Mouse (Mus musculus): ENCODE measurements around the gene Kcna10. TPM values are rescaled to one million over a fixed set of nuclear protein-coding genes. Genes with fewer than 3 reads are reported as not detected.

Gene Kcna10
- polyA plus RNA-seq, 1 experiment from 2014 or later: not detected

DNA sequence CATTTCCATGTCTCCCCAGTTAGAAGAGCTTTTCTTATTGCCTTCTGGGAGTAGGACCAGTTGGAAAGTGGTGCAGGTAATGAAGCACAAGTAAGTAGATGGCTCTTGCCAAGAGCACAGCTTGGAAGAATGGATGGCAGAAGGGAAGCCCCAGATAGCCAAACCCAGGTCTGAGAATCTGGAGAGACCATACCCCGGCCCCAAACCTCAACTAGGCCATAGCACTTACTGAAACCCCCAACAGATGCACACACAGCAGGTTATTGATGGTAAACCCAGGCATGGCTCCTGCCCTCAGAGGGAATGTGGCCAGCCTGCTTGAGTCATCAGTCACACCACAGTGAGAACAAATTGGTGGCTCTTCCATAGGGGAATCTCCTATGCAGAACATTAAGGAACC is 10.3 kb upstream of the Kcna10 start:
- no peaks in the 10 kb centered on the region for H3K27me3 ChIP-seq (ENCODE audit: low read depth, poor library complexity, severe bottlenecking)
- no peak for DNase-seq (ENCODE audit: low spot score)
- no peaks in the 10 kb centered on the region for H3K4me1 ChIP-seq
- no peaks in the 10 kb centered on the region for H3K9me3 ChIP-seq (replicated peaks)
- WGBS: 88% methylated on average over 1 of the region's 1 CpGs
- H3K27ac ChIP-seq (replicated peaks): no peak overlapping the region
- no peak overlapping the region for H3K4me3 ChIP-seq
- H3K36me3 ChIP-seq: no peaks in the 10 kb centered on the region

DNA sequence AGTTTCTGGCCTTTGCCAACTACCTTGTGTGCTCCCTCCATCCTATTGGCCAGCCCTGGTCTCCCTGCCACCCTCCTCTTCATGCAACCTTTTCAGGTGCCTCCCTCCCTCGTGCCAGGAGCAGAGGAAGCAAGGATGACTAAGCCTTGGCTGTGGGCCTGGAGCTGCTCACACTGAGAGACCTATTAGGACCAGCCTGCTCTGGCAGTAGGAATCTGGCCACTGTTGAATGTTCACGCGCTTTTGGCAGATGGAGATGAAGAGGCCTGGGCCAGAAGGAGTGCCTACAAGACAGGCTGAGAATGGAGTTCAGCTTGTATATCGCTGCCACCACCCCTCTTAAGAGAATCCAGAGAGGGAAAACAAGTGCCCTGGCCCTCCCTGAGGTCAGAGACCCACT is 7.4 kb upstream of the Kcna10 start:
- 80% methylated on average over 4 of the region's 4 CpGs for WGBS
- H3K27me3 ChIP-seq (ENCODE audit: low read depth, poor library complexity, severe bottlenecking): no peaks in the 10 kb centered on the region
- no peak overlapping the region for H3K27ac ChIP-seq (replicated peaks)
- no peak overlapping the region for H3K4me3 ChIP-seq
- no peaks in the 10 kb centered on the region for H3K36me3 ChIP-seq
- DNase-seq (ENCODE audit: low spot score): no peak
- no peaks in the 10 kb centered on the region for H3K4me1 ChIP-seq
- H3K9me3 ChIP-seq (replicated peaks): no peaks in the 10 kb centered on the region

DNA sequence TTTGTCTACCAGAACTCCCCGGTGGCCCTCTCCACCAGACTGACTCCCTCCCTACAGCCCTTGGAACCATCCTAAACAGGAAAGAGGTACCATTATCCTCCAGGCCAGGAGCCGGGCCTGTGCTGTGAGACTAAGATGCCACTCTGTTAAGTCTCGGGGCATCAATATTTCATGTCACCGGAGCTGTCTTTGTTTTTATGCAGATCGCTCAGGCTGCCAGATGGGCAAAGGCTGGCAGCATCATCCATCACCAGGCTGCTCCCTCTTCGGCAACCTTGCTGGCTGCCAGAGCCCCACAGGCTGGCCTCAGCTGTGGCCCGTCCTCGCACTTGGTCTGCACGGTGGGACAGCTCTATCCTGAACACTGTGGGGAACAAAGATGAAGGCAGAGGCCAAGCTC is 6.4 kb upstream of the Kcna10 start:
- 89% methylated on average over 9 of the region's 9 CpGs for WGBS
- no peaks in the 10 kb centered on the region for H3K4me1 ChIP-seq
- no peaks in the 10 kb centered on the region for H3K9me3 ChIP-seq (replicated peaks)
- no peaks in the 10 kb centered on the region for H3K27me3 ChIP-seq (ENCODE audit: low read depth, poor library complexity, severe bottlenecking)
- H3K4me3 ChIP-seq: no peak overlapping the region
- H3K36me3 ChIP-seq: no peaks in the 10 kb centered on the region
- H3K27ac ChIP-seq (replicated peaks): no peak overlapping the region
- DNase-seq (ENCODE audit: low spot score): no peak

DNA sequence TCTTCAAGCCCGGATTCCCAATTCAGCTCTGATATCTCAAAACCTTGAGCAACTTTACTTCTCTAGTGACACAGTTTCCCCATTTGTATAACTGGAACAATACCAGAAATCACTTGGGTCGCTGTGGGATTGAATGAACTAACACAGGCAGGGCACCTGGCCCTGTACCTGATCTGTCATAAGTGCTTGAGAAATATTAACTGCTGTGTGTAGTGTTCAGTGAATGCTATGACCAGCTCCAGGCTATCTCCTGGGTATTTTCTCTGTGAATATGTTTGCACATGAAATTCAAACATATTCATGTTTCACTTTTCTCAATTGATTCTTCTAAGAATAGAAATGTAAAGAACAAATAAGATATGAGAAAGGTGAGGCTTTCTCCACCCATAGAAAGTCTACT is 2.0 kb upstream of the Kcna10 start:
- Histone ChIP-seq H3K4me1 (no peaks in the 10 kb centered on the region), H3K27ac (replicated peaks) (no peak overlapping the region), H3K27me3 (ENCODE audit: low read depth, poor library complexity, severe bottlenecking) (no peaks in the 10 kb centered on the region), H3K36me3 (no peaks in the 10 kb centered on the region), H3K4me3 (no peak overlapping the region), H3K9me3 (replicated peaks) (no peaks in the 10 kb centered on the region)
- 82% methylated on average over 2 of the region's 2 CpGs for WGBS
- no peak for DNase-seq (ENCODE audit: low spot score)

DNA sequence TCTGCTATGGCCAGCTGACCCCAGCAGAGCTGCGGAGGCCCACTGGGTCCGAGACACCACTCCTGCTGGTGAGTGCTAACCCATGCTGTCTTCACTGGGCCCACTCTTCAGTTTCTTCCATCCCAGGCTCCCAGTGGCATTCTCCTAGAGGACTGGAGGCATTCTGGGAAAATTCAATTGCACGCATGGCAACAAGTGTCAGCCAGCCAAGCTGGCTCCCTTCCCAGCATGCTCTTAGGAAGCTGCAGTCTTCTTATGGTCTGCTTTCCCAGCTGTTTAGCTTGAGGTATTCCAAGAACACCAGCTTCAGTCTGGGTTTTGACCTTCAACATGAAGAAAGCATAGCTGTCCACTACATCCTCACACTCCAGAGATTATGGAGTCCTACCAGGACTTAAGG is 322 bp downstream of the Kcna10 start:
- WGBS: 87% methylated on average over 3 of the region's 3 CpGs
- no peaks in the 10 kb centered on the region for H3K27me3 ChIP-seq (ENCODE audit: low read depth, poor library complexity, severe bottlenecking)
- no peak overlapping the region for H3K27ac ChIP-seq (replicated peaks)
- no peak overlapping the region for H3K4me3 ChIP-seq
- H3K9me3 ChIP-seq (replicated peaks): no peaks in the 10 kb centered on the region
- no peaks in the 10 kb centered on the region for H3K4me1 ChIP-seq
- no peaks in the 10 kb centered on the region for H3K36me3 ChIP-seq
- DNase-seq (ENCODE audit: low spot score): no peak

DNA sequence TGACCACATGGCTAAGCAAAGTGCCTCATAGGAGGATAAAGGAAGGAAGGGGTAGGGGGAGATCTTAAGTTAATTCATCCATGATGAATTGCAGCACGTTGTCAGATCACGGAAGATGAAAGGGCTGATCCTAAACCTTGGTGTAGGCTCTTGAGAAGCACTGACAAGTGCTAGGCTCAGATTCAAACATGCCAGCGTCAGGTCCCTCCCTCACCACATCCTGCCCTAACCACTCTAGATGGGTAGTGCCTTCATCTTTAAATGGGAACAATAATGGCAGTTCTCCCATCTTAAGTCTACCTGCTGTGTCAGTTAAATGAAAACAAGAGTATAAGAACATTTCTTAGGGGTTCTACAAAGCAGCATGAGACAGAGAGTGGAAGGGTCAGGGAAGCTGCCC is 2.7 kb downstream of the Kcna10 start:
- WGBS: 85% methylated on average over 3 of the region's 3 CpGs
- no peak overlapping the region for H3K27ac ChIP-seq (replicated peaks)

DNA sequence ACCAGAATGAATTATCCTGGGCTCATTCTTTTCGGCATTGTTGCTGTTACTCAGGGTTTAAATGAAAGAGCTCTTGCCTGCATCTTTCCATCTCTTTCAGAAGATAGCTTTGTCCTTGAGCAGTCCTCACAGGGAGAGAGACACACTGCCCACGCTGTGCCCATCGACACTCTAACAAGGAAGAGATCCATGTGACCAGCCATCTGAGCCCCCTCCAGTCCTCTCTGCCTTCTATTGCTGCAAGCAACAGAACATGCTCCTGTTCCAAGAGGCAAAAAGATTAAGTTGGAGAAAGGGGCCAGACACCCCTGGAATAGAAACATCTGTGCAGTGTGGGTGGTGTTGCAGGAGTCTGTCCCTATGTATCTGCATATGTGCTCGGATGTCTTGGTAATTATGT is 4.2 kb downstream of the Kcna10 start:
- Histone ChIP-seq H3K4me1 (no peaks in the 10 kb centered on the region), H3K27ac (replicated peaks) (no peak overlapping the region), H3K9me3 (replicated peaks) (no peaks in the 10 kb centered on the region), H3K36me3 (no peaks in the 10 kb centered on the region), H3K27me3 (ENCODE audit: low read depth, poor library complexity, severe bottlenecking) (no peaks in the 10 kb centered on the region), H3K4me3 (no peak overlapping the region)
- 81% methylated on average over 4 of the region's 4 CpGs for WGBS
- DNase-seq (ENCODE audit: low spot score): no peak

More for the DNA sequence above, 2.7 kb downstream of the Kcna10 start:
- Histone ChIP-seq H3K9me3 (replicated peaks) (no peaks in the 10 kb centered on the region), H3K4me1 (no peaks in the 10 kb centered on the region), H3K36me3 (no peaks in the 10 kb centered on the region), H3K4me3 (no peak overlapping the region), H3K27me3 (ENCODE audit: low read depth, poor library complexity, severe bottlenecking) (no peaks in the 10 kb centered on the region)
- no peak for DNase-seq (ENCODE audit: low spot score)

DNA sequence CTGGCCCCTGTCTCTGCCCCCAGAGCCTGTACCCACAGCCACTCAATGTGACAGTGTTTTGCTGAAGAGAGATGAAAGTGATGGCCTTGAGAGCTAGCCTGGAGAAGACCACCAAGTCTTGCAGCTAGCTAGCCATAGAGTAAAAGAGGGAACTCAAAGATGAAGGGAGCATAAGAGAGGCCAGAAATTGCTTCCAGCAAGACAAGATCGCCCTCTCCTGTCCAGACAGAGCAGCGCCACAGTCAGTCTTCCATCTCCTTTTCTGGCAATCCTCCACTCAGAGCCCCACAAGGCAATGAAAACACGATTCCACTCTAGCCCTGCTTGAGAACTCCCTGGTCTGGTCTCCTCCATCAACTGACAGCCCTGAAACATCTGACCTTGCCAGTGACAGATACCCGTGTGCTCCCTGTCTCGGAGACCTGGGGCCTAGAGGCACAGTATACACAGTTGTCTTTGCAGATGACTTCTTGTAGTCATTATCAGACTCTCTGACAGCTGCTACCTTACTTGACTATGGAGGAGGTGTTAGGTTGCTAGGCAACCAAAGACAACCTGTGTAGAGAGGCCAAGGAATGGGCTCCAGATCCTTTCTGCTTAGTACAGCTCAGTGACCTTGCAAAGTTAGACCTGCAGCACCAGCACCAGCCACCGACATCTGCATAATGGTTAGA is 5.5 kb downstream of the Kcna10 start:
- H3K27me3 ChIP-seq (ENCODE audit: low read depth, poor library complexity, severe bottlenecking): no peaks in the 10 kb centered on the region
- DNase-seq (ENCODE audit: low spot score): peak; percentile 30
- H3K4me1 ChIP-seq: no peaks in the 10 kb centered on the region
- H3K9me3 ChIP-seq (replicated peaks): no peaks in the 10 kb centered on the region
- no peaks in the 10 kb centered on the region for H3K36me3 ChIP-seq
- 47% methylated on average over 6 of the region's 6 CpGs for WGBS
- no peak overlapping the region for H3K27ac ChIP-seq (replicated peaks)
- no peak overlapping the region for H3K4me3 ChIP-seq

DNA sequence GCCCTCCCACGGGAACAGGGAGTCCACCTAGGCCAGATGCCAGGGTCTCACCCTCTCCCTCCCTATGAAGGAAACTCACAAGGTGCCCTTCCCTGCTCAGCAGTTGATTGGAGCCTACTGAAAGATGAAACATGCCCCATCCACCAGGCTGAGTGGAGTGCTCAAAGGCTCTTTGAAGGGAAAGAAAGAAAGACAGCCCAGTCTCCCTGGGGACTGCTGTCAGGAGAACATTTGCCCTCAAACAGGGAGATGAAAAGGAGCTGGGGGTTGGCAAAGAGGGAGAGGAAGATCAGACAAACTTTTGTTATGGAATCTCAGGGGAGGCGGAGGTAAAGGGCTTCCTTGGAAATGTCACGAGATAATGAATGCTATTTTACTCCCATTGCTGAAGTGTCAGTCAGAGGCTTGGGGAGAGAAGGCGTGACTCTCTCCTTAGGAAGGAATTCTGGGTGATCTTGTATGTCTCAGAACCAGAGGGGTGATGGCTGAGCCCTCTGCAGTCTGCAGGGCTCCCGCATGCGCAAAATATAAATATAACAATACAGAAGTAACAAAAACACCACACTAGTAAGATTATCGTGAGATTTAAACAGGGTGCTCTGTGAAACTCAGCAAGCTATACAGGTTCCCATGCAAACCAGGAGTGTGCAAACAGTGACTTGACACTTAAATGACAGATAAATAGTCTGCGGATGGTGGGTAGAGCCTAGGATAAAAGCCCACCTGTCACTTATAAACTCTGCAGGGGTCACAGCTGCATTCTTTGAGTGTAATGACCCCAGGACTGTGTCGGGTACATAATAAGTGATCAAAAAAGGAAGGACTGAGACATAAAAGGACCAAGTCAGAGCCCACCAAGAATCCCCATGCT is 18.7 kb downstream of the Kcna10 start:
- Histone ChIP-seq H3K9me3 (replicated peaks) (no peaks in the 10 kb centered on the region), H3K4me1 (peaks cover 15% of the 10 kb centered on the region), H3K27ac (replicated peaks) (peak overlapping the region; percentile 56), H3K36me3 (no peaks in the 10 kb centered on the region), H3K27me3 (ENCODE audit: low read depth, poor library complexity, severe bottlenecking) (no peaks in the 10 kb centered on the region), H3K4me3 (no peak overlapping the region)
- WGBS: 50% methylated on average over 9 of the region's 9 CpGs
- no peak for DNase-seq (ENCODE audit: low spot score)

DNA sequence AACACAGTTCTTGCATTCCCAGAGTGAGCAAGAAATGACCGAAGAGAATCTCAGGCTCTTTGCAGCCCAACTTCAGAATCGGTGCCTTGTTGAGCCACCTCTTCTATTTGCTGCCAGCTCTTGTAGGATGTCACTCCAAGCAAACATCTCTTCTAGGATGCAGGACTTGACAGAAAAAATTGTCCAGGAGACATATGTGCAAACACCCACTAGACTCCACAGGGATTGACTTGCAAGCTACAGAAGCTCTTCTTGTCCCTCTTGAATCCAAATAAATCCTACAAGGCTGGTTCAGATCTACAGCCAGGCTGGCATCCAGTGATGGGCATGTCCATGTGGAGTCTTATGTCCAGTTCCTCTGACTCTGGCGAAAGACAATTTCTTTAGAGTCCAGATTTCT is 21.6 kb downstream of the Kcna10 start:
- Histone ChIP-seq H3K27me3 (ENCODE audit: low read depth, poor library complexity, severe bottlenecking) (no peaks in the 10 kb centered on the region), H3K27ac (replicated peaks) (no peak overlapping the region), H3K9me3 (replicated peaks) (no peaks in the 10 kb centered on the region), H3K4me1 (peaks cover 31% of the 10 kb centered on the region), H3K36me3 (no peaks in the 10 kb centered on the region), H3K4me3 (no peak overlapping the region)
- no peak for DNase-seq (ENCODE audit: low spot score)
- WGBS: 85% methylated on average over 3 of the region's 3 CpGs

DNA sequence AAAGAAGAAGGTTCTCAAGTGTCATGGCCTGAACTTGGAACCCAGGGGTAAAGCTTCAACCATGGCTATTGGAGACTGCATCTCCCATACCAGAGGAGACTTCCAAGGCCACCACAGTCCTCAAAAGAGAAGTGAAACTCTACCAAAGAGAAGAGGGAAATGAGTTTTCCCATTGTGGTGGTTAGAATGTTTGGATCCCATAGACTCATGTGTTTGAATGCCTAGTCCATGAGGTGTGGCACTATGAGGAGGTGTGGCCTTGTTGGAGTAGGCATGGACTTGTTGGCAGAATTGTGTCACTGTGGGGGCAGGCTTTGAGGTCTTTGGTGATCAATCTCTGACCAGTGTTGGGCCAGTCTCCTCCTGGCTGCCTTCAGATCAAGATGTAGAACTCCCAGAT is 22.3 kb downstream of the Kcna10 start:
- Histone ChIP-seq H3K9me3 (replicated peaks) (no peaks in the 10 kb centered on the region), H3K4me1 (peaks cover 31% of the 10 kb centered on the region), H3K36me3 (no peaks in the 10 kb centered on the region), H3K27me3 (ENCODE audit: low read depth, poor library complexity, severe bottlenecking) (no peaks in the 10 kb centered on the region), H3K4me3 (no peak overlapping the region), H3K27ac (replicated peaks) (no peak overlapping the region)
- DNase-seq (ENCODE audit: low spot score): no peak

DNA sequence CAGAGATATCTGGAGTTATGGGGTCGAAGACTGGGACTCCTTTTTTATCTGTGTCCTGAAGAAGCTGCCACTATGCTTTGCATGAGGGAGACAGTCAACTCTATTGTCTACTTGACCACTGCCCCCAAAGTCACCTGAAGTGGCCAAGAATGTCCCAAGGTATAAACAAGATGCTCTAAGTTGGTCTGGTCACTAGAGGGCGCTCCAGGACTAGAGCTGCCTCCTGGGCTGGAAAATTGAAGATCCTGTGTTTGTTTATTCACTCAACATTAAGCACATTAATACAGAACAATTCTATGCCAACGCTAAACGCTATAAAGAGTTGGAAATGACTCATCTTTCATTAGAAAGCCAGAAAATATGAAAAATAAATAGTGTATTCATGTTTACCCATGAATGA is 23.1 kb downstream of the Kcna10 start:
- no peaks in the 10 kb centered on the region for H3K36me3 ChIP-seq
- no peak overlapping the region for H3K4me3 ChIP-seq
- no peaks in the 10 kb centered on the region for H3K27me3 ChIP-seq (ENCODE audit: low read depth, poor library complexity, severe bottlenecking)
- no peaks in the 10 kb centered on the region for H3K9me3 ChIP-seq (replicated peaks)
- WGBS: 15% methylated on average over 4 of the region's 4 CpGs
- peak; percentile 63 for DNase-seq (ENCODE audit: low spot score)
- H3K4me1 ChIP-seq: peaks cover 31% of the 10 kb centered on the region
- no peak overlapping the region for H3K27ac ChIP-seq (replicated peaks)

DNA sequence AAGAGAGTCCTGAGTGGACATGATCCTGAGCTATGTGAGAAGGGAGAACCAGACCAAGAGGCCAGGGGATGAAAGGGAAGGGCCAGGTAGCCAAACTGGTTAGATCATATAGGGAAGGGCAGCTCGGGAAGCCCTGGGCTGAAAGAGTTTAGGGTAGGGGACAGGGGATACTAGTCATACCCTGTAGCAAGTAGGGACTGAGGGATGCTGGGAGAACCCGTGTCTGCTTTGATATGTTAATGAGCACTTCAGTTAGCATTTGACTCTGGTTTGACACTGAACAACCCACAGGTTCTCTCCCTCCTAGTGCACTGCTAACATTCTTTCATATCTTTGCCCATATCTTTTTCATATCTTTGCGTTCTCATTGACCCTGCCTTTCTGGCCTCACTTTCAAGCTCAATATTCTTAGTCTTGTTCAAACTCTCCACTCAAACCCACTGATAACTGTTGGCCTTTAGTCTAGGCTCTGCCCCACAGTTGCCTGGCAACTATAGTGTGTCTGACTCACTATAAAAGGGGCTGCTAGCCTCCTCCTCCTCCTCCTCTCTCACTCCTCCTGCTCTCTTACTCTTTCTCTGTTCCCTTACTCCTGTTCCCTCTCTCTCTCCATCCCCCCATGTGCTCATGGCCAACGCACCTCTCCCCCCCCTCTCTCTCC is 23.8 kb downstream of the Kcna10 start:
- no peak overlapping the region for H3K27ac ChIP-seq (replicated peaks)
- peaks cover 24% of the 10 kb centered on the region for H3K4me1 ChIP-seq
- 49% methylated on average over 4 of the region's 4 CpGs for whole genome bisulfite sequencing
- no peaks in the 10 kb centered on the region for H3K27me3 ChIP-seq (ENCODE audit: low read depth, poor library complexity, severe bottlenecking)
- H3K36me3 ChIP-seq: no peaks in the 10 kb centered on the region
- H3K9me3 ChIP-seq (replicated peaks): no peaks in the 10 kb centered on the region
- no peak for DNase-seq (ENCODE audit: low spot score)
- H3K4me3 ChIP-seq: no peak overlapping the region
